In genomic region chr15:79720267-79720666, GRCm38 (mm10) we compare ENCODE assay signal across 31 mouse cellular contexts.
"Had no signal": no experiment of that assay in that cellular context is flagged by ENCODE, and none has a peak within 500 bp of the region (broad histone marks: within the 10 kb centered on the region; RNA-seq: fewer than 3 reads in every experiment).

No protein-coding gene starts in this region.

- ATAC-seq: liver, embryonic 12.5 days; liver, postnatal 0 days; lung, postnatal 0 days; midbrain, embryonic 13.5 days; midbrain, embryonic 16.5 days had no signal

- H3K4me2 ChIP-seq: limb, embryonic 12.5 days; limb, embryonic 13.5 days; limb, embryonic 15.5 days; liver, embryonic 11.5 days; liver, embryonic 12.5 days; liver, embryonic 13.5 days; liver, embryonic 15.5 days; lung, embryonic 14.5 days; lung, embryonic 15.5 days; midbrain, embryonic 11.5 days; midbrain, embryonic 12.5 days; midbrain, embryonic 13.5 days; neural tube, embryonic 12.5 days; neural tube, embryonic 13.5 days had no signal

- H3K27me3 ChIP-seq: limb, embryonic 12.5 days; limb, embryonic 13.5 days; limb, embryonic 15.5 days; liver, embryonic 12.5 days; liver, embryonic 13.5 days; liver, embryonic 15.5 days; lung, embryonic 15.5 days; megakaryocyte, embryonic 14.5 days; midbrain, embryonic 12.5 days; midbrain, embryonic 13.5 days; neural tube, embryonic 12.5 days; neural tube, embryonic 13.5 days had no signal

- H3K9me3 ChIP-seq: limb, embryonic 10.5 days; limb, embryonic 12.5 days; limb, embryonic 13.5 days; limb, embryonic 15.5 days; liver, embryonic 12.5 days; liver, embryonic 13.5 days; liver, embryonic 15.5 days; lung, embryonic 15.5 days; megakaryocyte, embryonic 14.5 days; midbrain, embryonic 10.5 days; midbrain, embryonic 12.5 days; midbrain, embryonic 13.5 days; neural tube, embryonic 12.5 days; neural tube, embryonic 13.5 days had no signal

- H3K27ac ChIP-seq: limb, embryonic 12.5 days; limb, embryonic 13.5 days; limb, embryonic 15.5 days; liver, embryonic 12.5 days; liver, embryonic 13.5 days; liver, embryonic 14.5 days; liver, embryonic 15.5 days; lung, embryonic 15.5 days; macrophage; midbrain, embryonic 10.5 days; midbrain, embryonic 12.5 days; midbrain, embryonic 13.5 days; neural tube, embryonic 12.5 days; neural tube, embryonic 13.5 days had no signal

- DNase-seq: left cerebral cortex, postnatal 4 days; liver; liver, embryonic 13.5 days; liver, postnatal 0 days; lung, adult 18-20 months; lung, adult 2 months; lung, embryonic 14.5 days; lung, postnatal 10 days; lung, postnatal 14 days; lung, postnatal 36 days; lung, postnatal 4 days; midbrain, embryonic 14.5 days had no signal

- H3K4me3 ChIP-seq: limb, embryonic 10.5 days; limb, embryonic 12.5 days; limb, embryonic 13.5 days; limb, embryonic 15.5 days; liver, embryonic 12.5 days; liver, embryonic 13.5 days; liver, embryonic 15.5 days; lung, embryonic 15.5 days; megakaryocyte, embryonic 14.5 days; midbrain, embryonic 10.5 days; midbrain, embryonic 12.5 days; midbrain, embryonic 13.5 days; neural tube, embryonic 12.5 days; neural tube, embryonic 13.5 days had no signal

- H3K4me1 ChIP-seq: limb, embryonic 15.5 days; liver, embryonic 12.5 days; liver, embryonic 15.5 days; lung, embryonic 15.5 days; midbrain, embryonic 10.5 days; midbrain, embryonic 13.5 days; neural tube, embryonic 12.5 days; neural tube, embryonic 13.5 days had no signal

- H3K9ac ChIP-seq: limb, embryonic 12.5 days; limb, embryonic 13.5 days; limb, embryonic 15.5 days; liver, embryonic 12.5 days; liver, embryonic 13.5 days; liver, embryonic 14.5 days; liver, embryonic 15.5 days; liver, postnatal 0 days; lung, embryonic 14.5 days; lung, embryonic 15.5 days; midbrain, embryonic 12.5 days; midbrain, embryonic 13.5 days; neural tube, embryonic 12.5 days; neural tube, embryonic 13.5 days had no signal
